Mouse (Mus musculus) hindbrain, embryonic 16.5 days (tissue): ENCODE measurements at regions not wholly inside any gene's neighbourhood (a gene's known extent, or its start where the extent isn't known, plus 50 kb on each side); places are given as distances from the start of the nearest gene placed in this dataset.

ENCODE experiments used
- ATAC-seq: fragments of 200-750 bp; cut with Nextera tagmentation; 2 replicates; pipeline ENCODE4 v1.8.0; 2017; ENCODE audit warnings: moderate TSS enrichment, moderate library complexity
- H3K27ac ChIP-seq: fragments of 300-500 bp; sonication (generic); 2 replicates; pipeline ENCODE4 v1.5.1; 2014; ENCODE audit warnings: low read depth, mild to moderate bottlenecking, control low read depth, low read length, moderate library complexity
- H3K27me3 ChIP-seq: fragments of 300-500 bp; sonication (generic); replicated peaks from 2 replicates; pipeline ENCODE4 v1.6.1; 2014; ENCODE audit warnings: low read length; ENCODE audit not compliant: control insufficient read depth, insufficient read depth
- H3K36me3 ChIP-seq: fragments of 300-500 bp; sonication (generic); 2 replicates; pipeline ENCODE4 v1.6.1; 2014; ENCODE audit warnings: mild to moderate bottlenecking, low read length, moderate library complexity, mixed read lengths; ENCODE audit not compliant: control insufficient read depth, insufficient read depth
- H3K4me1 ChIP-seq: fragments of 300-500 bp; sonication (generic); 2 replicates; pipeline ENCODE4 v1.6.1; 2014; ENCODE audit warnings: low read depth, low read length; ENCODE audit not compliant: control insufficient read depth, insufficient read depth
- H3K4me2 ChIP-seq: fragments of 300-500 bp; sonication (generic); 2 replicates; pipeline ENCODE4 v1.6.1; 2014; ENCODE audit warnings: mild to moderate bottlenecking, low read length, control low read depth, moderate library complexity
- H3K4me3 ChIP-seq: fragments of 300-500 bp; sonication (generic); 2 replicates; pipeline ENCODE4 v1.5.1; 2014; ENCODE audit warnings: mild to moderate bottlenecking, low read length, control low read depth, moderate library complexity
- H3K9ac ChIP-seq: fragments of 300-500 bp; sonication (generic); 2 replicates; pipeline ENCODE4 v1.6.1; 2014; ENCODE audit warnings: low read depth, mild to moderate bottlenecking, control low read depth, low read length, moderate library complexity
- H3K9me3 ChIP-seq: fragments of 300-500 bp; sonication (generic); 2 replicates; pipeline ENCODE4 v1.6.1; 2014; ENCODE audit warnings: mild to moderate bottlenecking, low read length, moderate library complexity; ENCODE audit not compliant: control insufficient read depth
- WGBS: fragments of 180-500 bp; shearing (Covaris S2); extraction: QIAGEN DNeasy Blood & Tissue Kit; methylation state at CpG from one replicate; pipeline ENCODE4 v1.1.7; 2014; 5-methylcytosine and 5-hydroxymethylcytosine counted together

DNA sequence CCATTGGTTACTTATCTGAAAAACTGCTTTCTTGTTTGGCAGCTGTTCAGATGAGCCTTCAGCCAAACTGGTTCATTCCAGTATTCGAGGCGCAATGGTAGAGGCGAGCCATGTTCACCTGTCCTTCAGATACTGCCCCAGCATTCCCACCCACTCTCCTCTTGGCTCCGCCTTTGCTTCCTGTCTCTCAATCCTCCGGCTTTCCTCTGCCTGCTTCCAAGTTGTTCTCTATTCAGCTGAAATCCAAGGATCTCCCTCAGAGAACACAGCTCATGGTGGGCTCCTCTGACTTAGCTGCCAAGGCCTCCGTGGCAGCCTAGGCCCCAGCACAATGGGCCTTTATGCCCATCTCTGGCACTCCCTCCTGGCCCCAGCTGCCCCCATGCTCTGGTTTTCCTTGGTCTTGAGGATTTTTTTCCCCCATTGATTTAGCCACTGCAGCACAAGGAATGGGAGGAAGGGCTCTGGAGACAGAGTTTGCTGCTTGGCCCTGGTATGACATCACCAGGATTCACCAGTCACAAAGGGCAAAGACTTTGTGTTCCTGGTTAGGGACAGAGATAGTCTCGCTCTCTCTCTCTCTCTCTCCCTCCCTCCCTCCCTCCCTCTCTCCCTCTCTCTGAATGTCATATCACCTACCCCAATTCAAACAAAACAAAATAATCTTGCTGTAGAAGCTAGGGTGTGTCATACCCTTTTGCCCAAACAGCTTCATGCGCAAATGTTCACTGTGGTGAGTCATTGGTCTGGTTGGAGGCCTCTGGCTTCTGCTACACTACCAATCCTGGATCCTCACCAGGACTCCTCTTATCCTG is 91.6 kb downstream of the Xrcc2 start:
- Histone ChIP-seq H3K4me1 (no peaks in the 10 kb centered on the region; the same call in 1 of the 2 replicates), H3K4me3 (no peak overlapping the region), H3K36me3 (no peaks in the 10 kb centered on the region), H3K27ac (peak overlapping the region; percentile 76), H3K4me2 (no peak overlapping the region), H3K9ac (no peak overlapping the region), H3K27me3 (no peaks in the 10 kb centered on the region), H3K9me3 (no peaks in the 10 kb centered on the region)
- peak; percentile 90 for ATAC-seq
- 66% methylated on average over 8 of the region's 8 CpGs for WGBS

DNA sequence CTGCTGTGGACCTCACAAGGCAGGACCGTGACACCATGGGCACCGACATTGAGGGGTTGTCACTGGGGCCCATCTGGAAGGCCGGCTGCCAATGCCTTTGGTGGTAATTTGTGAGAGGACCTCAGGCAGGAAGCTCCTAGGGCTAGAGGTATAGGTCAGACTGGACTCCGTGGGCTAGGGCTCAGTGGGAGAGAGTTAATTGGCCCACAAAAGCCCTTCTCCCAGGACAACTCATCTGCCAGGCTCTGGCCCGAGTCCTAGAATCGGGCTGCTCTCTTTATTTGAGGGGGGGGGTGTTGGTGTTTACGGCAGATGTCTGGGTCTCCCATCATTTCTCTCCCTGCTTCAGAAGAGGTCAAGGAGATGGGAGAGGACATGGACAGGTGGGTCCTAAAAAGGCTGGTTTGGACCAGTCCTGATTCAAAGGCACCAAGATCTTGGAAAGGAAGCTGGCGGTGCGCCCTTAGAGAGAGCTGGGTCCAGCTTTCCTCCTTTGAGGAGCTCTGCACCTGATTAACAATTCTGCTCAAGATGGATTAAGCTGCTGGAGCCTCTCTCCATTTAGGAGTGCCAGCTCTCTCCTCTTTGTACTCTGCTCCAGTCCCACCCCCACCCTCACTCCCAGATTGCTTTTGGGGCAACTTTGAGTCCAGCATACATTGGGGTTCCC is 93.5 kb downstream of the Xrcc2 start:
- Histone ChIP-seq H3K9ac (no peak overlapping the region), H3K4me1 (no peaks in the 10 kb centered on the region; the same call in 1 of the 2 replicates), H3K27ac (peak overlapping the region; percentile 61), H3K9me3 (no peaks in the 10 kb centered on the region), H3K36me3 (no peaks in the 10 kb centered on the region), H3K27me3 (no peaks in the 10 kb centered on the region), H3K4me2 (no peak overlapping the region), H3K4me3 (no peak overlapping the region)
- WGBS: 62% methylated on average over 9 of the region's 9 CpGs
- ATAC-seq: peak; percentile 71

DNA sequence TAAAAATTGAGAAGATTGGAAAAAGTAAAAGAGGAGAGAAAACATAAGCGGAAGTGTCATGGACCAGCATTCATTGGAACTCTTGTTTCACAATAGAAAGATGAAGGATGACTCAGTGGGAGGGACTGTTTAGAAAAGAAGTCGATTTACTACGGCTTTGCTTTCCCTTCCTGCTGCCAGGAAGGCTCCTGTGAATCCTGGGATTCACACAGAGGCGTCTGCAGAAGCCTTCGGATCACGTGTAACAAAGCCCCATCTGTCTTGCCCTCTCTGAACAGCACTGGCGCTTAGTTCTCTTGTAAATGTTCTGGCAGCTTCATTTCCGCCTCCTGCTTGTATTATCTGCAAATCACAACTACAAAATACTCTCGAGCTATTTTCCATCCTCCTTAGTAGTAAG is 94.0 kb downstream of the Cct8l1 start:
- H3K9ac ChIP-seq: no peak overlapping the region; the same call in 1 of the 2 replicates
- H3K27ac ChIP-seq: peak overlapping the region; percentile 49; the same call in 1 of the 2 replicates
- H3K4me1 ChIP-seq: no peaks in the 10 kb centered on the region; the same call in 1 of the 2 replicates
- H3K27me3 ChIP-seq: no peaks in the 10 kb centered on the region
- WGBS: 7% methylated on average over 9 of the region's 9 CpGs
- no peaks in the 10 kb centered on the region for H3K36me3 ChIP-seq
- 0 out of 2 replicates have a peak overlapping the region, but pooled peaks have one; percentile 5 for H3K4me2 ChIP-seq
- H3K4me3 ChIP-seq: no peak overlapping the region
- peak; percentile 62 for ATAC-seq
- H3K9me3 ChIP-seq: no peaks in the 10 kb centered on the region

DNA sequence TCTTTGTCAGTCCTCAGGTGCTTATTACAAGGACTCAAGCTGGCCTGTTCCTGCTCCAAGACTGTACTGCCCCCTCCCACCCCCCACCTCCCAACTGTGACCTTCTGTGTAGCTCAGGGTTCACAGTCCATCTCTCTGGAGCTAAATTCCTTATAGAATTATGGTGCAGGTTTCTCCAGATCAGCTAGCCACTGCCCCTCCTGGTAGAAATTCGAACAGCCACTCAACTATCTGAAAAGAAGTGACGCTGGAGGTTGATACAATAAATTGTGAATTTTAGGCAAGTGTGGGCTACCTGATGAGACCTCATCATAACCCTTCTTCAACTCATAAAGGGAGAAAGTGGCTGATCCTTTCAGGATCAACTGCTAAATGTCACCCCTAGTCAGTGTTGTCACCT is 86.3 kb downstream of the Cct8l1 start:
- Histone ChIP-seq H3K9ac (no peak overlapping the region), H3K9me3 (no peaks in the 10 kb centered on the region), H3K36me3 (no peaks in the 10 kb centered on the region), H3K4me2 (no peak overlapping the region), H3K4me1 (no peaks in the 10 kb centered on the region), H3K27ac (no peak overlapping the region), H3K27me3 (no peaks in the 10 kb centered on the region), H3K4me3 (no peak overlapping the region)
- 59% methylated on average over 2 of the region's 2 CpGs for WGBS
- no peak for ATAC-seq

DNA sequence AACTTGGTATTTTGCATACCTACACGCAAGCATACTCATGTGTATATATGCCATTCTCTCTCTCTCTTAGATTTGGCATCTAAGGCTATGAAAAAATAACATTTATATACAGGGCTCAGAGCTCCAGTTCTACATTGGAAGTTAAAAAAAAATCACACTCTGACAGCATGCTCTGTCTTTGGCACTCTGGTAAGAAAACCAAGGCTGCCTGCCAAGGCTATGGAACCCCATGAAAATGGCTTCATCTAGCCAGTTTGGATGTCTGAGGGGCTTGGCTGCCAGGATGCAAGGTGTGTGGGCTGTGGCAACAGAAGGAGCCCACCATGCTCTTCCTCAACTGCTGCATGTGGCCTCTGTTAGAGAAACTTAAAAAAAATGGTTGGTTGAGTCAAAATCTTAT is 83.5 kb downstream of the Cct8l1 start:
- Histone ChIP-seq H3K36me3 (no peaks in the 10 kb centered on the region), H3K9ac (no peak overlapping the region), H3K27me3 (no peaks in the 10 kb centered on the region), H3K4me3 (no peak overlapping the region), H3K4me1 (no peaks in the 10 kb centered on the region), H3K9me3 (no peaks in the 10 kb centered on the region), H3K27ac (no peak overlapping the region), H3K4me2 (no peak overlapping the region)
- WGBS: 93% methylated on average over 1 of the region's 1 CpGs
- no peak for ATAC-seq

DNA sequence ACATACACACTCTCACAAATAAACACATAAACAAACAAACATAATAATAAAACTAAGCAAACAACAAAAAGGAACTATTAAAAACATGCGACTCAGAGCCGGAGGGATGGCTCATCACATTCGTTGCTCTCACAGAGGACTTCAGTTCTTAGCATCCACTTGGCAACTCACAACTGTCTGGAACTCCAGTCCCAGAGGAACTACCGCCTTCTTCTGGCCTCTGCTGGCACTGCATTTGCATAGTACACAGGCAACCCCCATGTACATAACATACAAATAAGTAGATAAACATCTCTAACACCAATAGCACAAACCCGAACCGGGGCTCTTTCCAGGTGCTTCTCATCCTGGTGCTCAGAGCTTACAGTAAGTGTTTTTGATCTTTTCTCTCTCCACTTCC is 81.9 kb downstream of the Cct8l1 start:
- WGBS: 90% methylated on average over 6 of the region's 6 CpGs

DNA sequence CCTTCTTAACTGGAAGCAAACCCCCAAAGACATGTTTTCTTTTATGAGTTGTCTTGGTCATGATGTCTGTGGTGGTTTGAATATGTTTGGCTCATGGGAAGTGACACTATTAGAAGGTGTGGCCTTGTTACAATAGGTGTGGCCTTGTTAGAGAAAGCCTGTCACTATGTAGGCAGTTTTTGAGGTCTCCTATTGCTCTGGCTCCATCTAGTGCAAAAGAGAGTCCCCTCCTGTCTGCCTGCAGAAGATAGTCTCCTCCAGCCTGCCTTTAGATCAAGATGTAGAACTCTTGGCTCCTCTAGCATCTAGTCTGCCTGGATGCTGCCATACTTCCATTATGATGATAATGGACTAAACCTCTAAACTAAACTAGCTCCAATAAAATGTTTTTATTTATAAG is 75.8 kb downstream of the Cct8l1 start:
- Histone ChIP-seq H3K9ac (no peak overlapping the region), H3K27me3 (no peaks in the 10 kb centered on the region), H3K27ac (no peak overlapping the region), H3K4me1 (no peaks in the 10 kb centered on the region), H3K36me3 (no peaks in the 10 kb centered on the region), H3K9me3 (no peaks in the 10 kb centered on the region), H3K4me3 (no peak overlapping the region), H3K4me2 (no peak overlapping the region)
- ATAC-seq: no peak

More for the DNA sequence above, 81.9 kb downstream of the Cct8l1 start:
- H3K4me3 ChIP-seq: no peak overlapping the region
- H3K4me1 ChIP-seq: no peaks in the 10 kb centered on the region
- no peaks in the 10 kb centered on the region for H3K27me3 ChIP-seq
- no peaks in the 10 kb centered on the region for H3K36me3 ChIP-seq
- no peak overlapping the region for H3K9ac ChIP-seq
- no peak for ATAC-seq
- no peak overlapping the region for H3K4me2 ChIP-seq
- H3K27ac ChIP-seq: no peak overlapping the region
- no peaks in the 10 kb centered on the region for H3K9me3 ChIP-seq
